Mouse (Mus musculus) neural tube, postnatal 0 days (tissue): ENCODE measurements around the gene Gm7682. TPM values are rescaled to one million over a fixed set of nuclear protein-coding genes. Genes with fewer than 3 reads are reported as not detected.

ENCODE experiments used
- polyA plus RNA-seq: library from polyadenylated mRNA; unstranded; fragments of >200 nt; fragmentation: Nextera tagmentation; extraction: Ambion mirVana; gene quantifications from 2 replicates; pipeline ENCODE4 v1.2.1, GENCODE M21; 2015

Gene Gm7682
- not detected in 2 replicates for polyA plus RNA-seq

DNA sequence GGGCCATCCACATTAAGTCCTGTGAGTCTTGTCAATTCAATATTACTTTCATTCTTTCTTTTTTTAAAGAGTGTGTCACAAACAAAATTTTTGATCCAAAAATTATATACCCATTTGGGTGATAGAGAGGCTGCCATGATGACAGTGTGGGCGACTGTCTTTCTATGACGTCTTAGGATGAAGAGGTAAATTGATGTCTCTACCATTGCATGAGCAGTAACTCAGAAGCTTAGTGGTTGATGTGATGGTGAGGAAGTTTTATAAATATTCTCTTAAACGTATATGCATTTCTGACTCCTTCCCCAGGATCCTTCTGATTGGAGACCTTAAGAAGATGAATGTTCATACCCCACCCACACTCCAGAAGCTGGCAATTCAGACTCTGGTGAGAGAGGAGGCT lies at the start of gene Gm7682:
Gm7682 (plus strand) TSS at position 301 of the 400 bp plus-strand sequence.

Other genes starting within 250 kb of the Gm7682 start
- gene Gm3106, start 227.8 kb upstream of the Gm7682 start, polyA plus RNA-seq = not detected in 2 replicates
- not detected in 2 replicates for gene A430089I19Rik, start 139.0 kb upstream of the Gm7682 start, polyA plus RNA-seq
- not detected in 2 replicates for gene Gm6502, start 131.3 kb upstream of the Gm7682 start, polyA plus RNA-seq
- gene AA792892, start 106.0 kb upstream of the Gm7682 start, polyA plus RNA-seq = not detected in 2 replicates
- not detected in 2 replicates for gene Gm3139, start 80.5 kb downstream of the Gm7682 start, polyA plus RNA-seq
- gene Gm3147, start 170.6 kb downstream of the Gm7682 start, polyA plus RNA-seq = not detected in 2 replicates
- gene Gm6509, start 178.2 kb downstream of the Gm7682 start, polyA plus RNA-seq = not detected in 2 replicates
- not detected in 2 replicates for gene Gm6205, start 202.6 kb downstream of the Gm7682 start, polyA plus RNA-seq